Mouse (Mus musculus) frontal cortex, postnatal 10 days (tissue): Measurements from ENCODE around the gene Ehbp1.

Source experiments
- DNase-seq, 2 experiments: peaks; one replicate each; pipeline ENCODE4 v3.0.0; 2022; ENCODE audit warnings: low spot score in 2 of 2, mixed read lengths in 1 of 2

The Ehbp1 gene

DNA sequence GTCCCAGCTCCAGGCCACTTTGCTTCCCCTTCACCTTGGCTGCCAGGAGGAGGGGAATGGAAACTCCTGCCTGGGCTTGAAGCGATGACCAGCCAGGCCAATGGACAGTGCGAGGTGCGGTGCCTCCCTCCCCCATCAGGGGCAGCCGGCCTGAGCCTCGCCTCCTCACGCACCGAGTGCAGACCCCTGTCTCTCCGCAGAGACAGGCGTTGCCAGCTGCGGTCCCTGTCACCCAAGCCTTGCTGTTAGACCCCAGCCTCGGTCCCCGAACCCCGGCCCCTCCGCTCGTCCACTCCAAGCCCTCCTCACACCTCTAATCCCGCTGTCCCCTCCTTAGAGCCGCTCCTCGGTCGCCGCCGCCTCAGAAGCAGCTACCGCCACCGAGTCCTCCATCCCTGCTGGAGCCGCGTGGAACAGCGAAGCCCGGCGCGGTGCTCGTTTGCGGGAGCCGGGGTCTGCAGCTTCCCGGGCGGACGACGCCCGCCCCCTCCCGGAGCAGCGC, 55.7 kb downstream of the Ehbp1 start:
- peak in 1 of 2 experiments; percentile 43 for DNase-seq

DNA sequence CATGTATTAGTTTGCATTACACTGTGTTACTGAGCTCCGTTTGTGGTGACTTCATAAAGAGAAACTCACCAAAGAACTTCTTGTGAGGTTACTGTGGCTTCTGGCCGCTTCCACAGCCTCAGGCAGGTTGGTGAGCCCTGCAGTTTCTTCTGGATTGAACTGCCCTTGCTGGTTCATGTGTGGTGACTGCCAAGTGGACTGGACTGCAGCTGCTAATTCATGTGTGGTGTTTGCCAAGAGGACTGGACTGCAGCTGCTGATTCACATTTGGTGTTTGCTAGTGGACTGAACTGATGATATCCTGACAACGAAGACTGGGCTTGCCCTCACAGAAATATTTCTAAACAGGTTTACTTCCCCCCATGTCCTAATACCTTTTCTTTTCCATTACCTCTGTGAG, 65.4 kb downstream of the Ehbp1 start:
- DNase-seq, result no peak

- DNase-seq, result no peak
Measured at GRCm38 (mm10) chr11:22274144-22274543, 67.9 kb downstream of the Ehbp1 start.

DNA sequence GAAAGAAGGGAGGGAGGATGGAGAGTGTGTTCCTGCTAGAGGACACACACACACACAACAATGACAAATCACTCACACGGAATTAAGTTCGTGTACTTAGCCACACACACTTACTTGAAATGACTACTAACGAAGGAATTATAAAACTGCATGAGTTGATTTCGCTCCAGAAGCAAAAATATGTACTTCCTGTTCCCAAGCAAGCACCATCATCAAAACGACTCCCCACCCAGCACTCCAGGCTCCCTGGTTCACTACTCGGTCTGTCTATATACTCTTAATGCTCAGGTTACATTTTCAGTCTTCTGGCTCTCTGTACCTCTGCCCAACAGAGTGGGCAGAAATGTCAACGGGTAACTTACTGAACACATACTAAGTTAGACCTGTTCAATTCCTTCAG, 68.7 kb downstream of the Ehbp1 start:
- no peak for DNase-seq

DNA sequence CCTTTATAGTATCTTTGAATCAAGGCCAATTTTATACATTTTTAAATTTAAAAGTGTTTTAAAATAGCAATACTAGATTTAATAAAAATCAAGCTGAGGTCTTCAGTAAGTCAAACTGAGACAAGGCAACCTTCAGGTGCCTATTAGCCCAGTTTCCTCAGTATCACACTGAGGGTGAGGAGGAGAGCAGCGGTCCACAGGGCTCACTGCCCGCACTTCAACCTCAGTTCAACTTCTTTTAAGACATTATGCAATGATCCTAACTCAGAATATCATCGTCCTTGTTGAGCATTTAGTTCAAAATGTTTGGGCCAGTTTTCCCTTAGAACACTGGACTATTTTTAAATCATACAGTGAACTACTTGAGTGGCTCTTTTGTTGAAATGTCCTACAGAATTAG, 70.2 kb downstream of the Ehbp1 start:
- no peak for DNase-seq

- no peak for DNase-seq
Measured at GRCm38 (mm10) chr11:22269643-22270042, 72.4 kb downstream of the Ehbp1 start.

DNA sequence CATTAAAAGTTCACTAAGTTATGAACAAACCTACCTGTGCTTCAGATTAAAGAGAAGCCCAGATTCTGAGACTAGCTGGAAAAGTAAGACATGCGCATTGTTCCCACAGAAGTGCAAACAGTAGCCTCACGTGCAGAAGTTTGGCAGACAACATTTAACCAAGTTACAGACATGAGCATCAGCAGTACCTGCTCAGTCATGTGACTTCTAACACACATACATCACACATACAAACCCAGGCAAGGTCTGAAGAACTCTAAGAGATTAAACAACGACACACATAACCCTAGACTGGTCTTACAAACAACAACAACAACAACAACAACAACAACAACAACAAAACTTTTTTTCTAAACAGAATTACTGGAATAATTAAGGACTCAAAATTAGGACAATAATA, 72.9 kb downstream of the Ehbp1 start:
- DNase-seq, result no peak

DNA sequence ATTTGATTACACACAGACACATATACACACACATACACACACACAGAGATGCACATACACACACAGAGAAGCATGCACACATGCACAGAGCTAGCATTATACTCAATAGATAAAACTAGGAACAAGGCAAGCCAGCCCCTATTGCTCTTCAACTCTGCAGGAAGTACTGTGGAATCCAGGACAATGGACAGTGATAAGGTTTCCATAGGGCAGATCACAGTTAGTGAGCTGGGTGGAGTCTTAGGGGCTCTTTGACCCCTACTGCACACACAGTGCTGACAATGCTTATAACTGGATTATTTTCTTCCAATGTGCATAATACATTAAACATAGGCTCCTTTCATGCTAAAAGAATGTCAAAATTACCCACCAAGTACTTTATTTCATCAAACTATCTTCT, 75.1 kb downstream of the Ehbp1 start:
- no peak for DNase-seq

- no peak for DNase-seq
Measured at GRCm38 (mm10) chr11:22255418-22255817, 86.7 kb downstream of the Ehbp1 start.

- DNase-seq, result no peak
Measured at GRCm38 (mm10) chr11:22249363-22249762, 92.7 kb downstream of the Ehbp1 start.

DNA sequence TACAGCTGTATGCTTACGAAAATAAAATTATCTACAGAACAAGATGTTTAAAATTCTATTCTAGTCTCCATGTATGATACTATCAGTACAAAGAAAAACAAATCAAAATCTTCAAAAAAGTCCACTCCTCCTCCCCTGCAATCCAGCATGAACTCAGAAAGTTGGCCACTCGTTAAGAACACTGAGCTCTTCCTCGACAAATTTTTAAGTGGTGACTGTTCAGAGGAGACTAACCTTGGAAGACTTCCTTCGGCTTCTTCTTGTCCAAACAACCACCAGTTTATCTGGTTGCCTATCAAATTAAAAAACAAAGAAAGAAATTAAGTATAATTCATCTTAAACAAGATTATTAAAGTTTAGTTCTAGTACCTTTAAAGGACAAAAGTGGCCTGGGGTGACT, 94.4 kb downstream of the Ehbp1 start:
- no peak for DNase-seq

- DNase-seq, result no peak
Measured at GRCm38 (mm10) chr11:22247069-22247468, 95.0 kb downstream of the Ehbp1 start.

DNA sequence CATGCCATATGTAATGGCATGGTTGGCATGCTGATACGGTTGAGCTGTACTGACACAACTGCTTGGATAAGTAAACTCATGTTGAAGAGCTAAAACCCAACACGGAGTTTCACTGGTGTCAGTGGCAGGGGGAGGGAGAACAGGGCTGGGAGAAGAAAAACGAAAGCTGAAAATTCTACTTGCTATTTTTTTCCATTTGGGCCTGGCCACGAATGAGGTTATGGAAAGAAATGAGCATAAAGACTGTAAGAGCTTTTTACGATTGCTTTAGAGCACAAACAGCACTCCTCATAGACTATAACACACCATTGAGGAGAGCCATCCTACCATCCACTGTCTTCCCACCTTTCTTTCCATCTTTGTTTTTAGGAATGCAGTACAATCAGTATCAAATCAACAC, 106.5 kb downstream of the Ehbp1 start:
- no peak for DNase-seq

- DNase-seq, result no peak
Measured at GRCm38 (mm10) chr11:22234739-22235138, 107.4 kb downstream of the Ehbp1 start.

- no peak for DNase-seq
Measured at GRCm38 (mm10) chr11:22230906-22231305, 111.2 kb downstream of the Ehbp1 start.

DNA sequence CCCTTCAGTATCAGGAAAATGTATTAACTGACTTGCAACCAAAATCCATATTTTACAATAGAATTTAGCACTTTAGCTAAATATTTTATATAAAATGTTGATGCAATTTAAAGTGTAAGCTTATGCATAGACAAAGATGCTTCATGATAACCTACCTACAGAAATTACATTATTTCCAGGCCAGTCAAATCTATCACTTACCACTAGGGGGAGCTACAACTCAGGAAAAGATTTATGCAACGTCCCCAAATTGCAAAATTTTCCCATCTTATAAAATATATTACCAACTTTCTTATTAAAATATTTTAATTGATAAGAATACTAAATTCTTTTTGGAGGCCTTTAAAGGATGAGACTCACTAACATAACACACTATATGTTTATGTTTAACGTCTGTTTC, 116.5 kb downstream of the Ehbp1 start:
- DNase-seq, result no peak

DNA sequence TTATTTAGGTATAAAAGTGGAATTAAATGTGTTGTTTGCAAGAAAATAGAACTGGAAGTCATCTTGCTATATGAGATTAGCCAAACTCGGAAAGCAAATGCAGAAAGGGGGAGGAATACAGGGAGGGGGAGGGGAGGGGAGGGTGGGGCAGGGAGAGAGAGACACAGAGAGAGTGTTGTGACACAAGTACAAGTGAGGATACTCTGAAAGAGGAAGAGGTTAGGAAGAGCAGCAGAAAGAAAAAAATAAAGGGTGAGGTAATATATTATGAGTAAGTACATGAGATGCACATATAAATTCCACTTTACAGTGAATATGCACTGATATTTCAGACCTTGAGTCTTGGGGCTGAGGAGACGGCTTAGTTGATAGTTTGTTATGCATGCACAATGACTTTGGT, 123.9 kb downstream of the Ehbp1 start:
- no peak for DNase-seq

DNA sequence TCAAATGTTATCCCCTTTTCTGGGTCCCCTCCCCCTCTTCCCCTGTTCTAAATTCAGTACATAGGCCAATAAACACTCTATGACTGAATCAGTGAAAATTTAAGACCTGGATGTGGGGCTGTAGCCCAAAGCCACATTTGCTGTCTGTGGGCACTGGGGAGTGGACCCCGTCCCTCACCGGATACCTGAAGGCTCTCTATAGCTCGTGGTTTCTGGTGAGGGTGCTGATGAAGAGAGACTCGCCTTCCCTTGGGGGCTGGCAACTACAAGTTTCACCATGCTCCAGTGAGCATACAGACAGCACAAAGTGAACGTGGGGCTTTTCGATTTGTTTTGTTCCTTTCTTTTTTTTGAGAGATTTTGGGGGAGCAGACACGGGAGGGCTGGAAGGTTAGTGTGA, 125.2 kb downstream of the Ehbp1 start:
- DNase-seq, result no peak

GRCm38 (mm10) chr11:22206611-22207010, 135.5 kb downstream of the Ehbp1 start:
- no peak for DNase-seq

GRCm38 (mm10) chr11:22206191-22206590, 135.9 kb downstream of the Ehbp1 start:
- no peak for DNase-seq

- no peak for DNase-seq
Measured at GRCm38 (mm10) chr11:22203413-22203812, 138.7 kb downstream of the Ehbp1 start.

- DNase-seq, result no peak
Measured at GRCm38 (mm10) chr11:22201125-22201524, 141.0 kb downstream of the Ehbp1 start.

GRCm38 (mm10) chr11:22199881-22200280, 142.2 kb downstream of the Ehbp1 start:
- DNase-seq, result no peak

DNA sequence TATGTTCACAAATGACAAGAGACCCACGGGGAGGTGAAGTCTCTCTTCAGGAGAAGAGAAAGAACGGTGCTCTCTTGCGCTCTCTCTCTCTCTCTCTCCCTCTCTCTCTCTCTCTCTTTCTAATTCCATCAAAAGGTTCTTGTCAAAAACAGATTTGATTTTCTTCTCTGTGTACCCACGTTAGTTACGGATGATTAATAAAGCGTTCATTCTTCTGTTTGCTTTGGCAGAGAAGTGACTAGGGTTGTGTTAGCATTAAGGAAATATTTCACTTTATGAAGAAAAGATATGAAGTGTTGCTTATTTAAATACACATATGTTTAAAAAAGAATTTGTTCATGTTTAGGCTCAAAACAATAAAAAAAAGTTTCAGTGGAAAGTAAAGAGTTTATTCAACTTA, 143.7 kb downstream of the Ehbp1 start:
- no peak for DNase-seq

DNA sequence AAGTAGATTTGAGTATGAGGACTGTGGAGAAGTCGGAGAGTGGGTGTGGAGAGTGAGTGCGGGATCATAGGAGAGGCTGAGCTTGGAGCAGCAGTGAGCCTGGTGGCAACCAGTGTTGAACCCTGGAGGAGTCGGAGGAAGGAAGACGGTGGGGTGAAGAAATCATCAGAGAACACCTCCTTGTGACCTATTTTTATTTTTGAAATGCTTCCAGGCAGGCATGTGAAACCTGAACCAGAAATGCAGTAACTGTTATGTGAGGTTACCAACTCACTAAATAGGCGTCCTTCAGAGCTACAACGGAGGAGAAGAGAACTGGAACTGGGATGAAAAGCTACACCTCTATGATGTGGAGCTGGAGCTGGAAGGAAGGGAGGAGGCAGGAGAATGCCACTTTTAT, 144.2 kb downstream of the Ehbp1 start:
- no peak for DNase-seq
